Mouse (Mus musculus): ENCODE measurements around the gene Bcas3. TPM values are rescaled to one million over a fixed set of nuclear protein-coding genes. Genes with fewer than 3 reads are reported as not detected.
A peak's percentile ranks its signal among the peaks of the same experiment; 100 is the strongest.

The Bcas3 gene
- polyA plus RNA-seq, 1 experiment from 2014 or later, result 28.0 TPM

DNA sequence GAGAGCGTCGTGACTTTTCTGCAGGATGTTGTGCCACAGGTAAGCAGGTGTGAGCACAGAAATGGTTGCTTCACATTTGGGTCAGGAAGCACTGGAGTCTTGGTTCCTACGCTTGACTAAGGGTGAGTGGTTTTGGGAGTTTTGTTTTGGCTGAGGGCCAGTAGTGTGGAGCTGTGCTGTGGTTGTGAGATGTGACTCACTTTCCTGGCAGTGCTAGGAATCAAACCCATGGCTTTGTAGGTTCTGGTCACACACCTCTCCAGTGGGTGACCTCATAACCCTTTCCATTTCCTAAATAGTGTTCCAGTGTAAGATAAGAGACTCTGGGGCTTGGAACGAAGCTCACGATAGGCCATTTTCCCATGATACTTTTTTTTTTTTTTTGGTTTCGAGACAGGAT lies 6.7 kb downstream of the Bcas3 start:
- H3K36me3 ChIP-seq (ENCODE audit: control insufficient read depth, insufficient read depth, low read length), result peaks cover 27% of the 10 kb centered on the region
- ATAC-seq (ENCODE audit: low read depth) (no peak), DNase-seq (ENCODE audit: low spot score) (no peak)
- H3K27me3 ChIP-seq (replicated peaks; ENCODE audit: control insufficient read depth, insufficient read depth, low read length), result no peaks in the 10 kb centered on the region
- H3K9me3 ChIP-seq (ENCODE audit: control insufficient read depth, low read length), result no peaks in the 10 kb centered on the region
- 95% methylated on average over 6 of the region's 6 CpGs for WGBS
- H3K4me3 ChIP-seq (ENCODE audit: low read depth, low read length), result no peak overlapping the region
- no peaks in the 10 kb centered on the region for H3K4me1 ChIP-seq (ENCODE audit: control insufficient read depth, insufficient read depth, low read length)
- H3K27ac ChIP-seq (replicated peaks; ENCODE audit: low read depth, low read length), result no peak overlapping the region
- H3K9ac ChIP-seq (ENCODE audit: low read depth, low read length), result no peak overlapping the region
- no peak overlapping the region for H3K4me2 ChIP-seq (ENCODE audit: low read depth, low read length)

GRCm38 (mm10) chr11:85361621-85362020 lies 8.7 kb downstream of the Bcas3 start:
- peaks cover 36% of the 10 kb centered on the region for H3K36me3 ChIP-seq (ENCODE audit: control insufficient read depth, insufficient read depth, low read length)
- H3K9me3 ChIP-seq (ENCODE audit: control insufficient read depth, low read length), result no peaks in the 10 kb centered on the region
- DNase-seq (ENCODE audit: low spot score) (no peak), ATAC-seq (ENCODE audit: low read depth) (no peak)
- no peaks in the 10 kb centered on the region for H3K27me3 ChIP-seq (replicated peaks; ENCODE audit: control insufficient read depth, insufficient read depth, low read length)
- H3K27ac ChIP-seq (replicated peaks; ENCODE audit: low read depth, low read length), result no peak overlapping the region
- H3K4me1 ChIP-seq (ENCODE audit: control insufficient read depth, insufficient read depth, low read length), result no peaks in the 10 kb centered on the region
- no peak overlapping the region for H3K9ac ChIP-seq (ENCODE audit: low read depth, low read length)
- no peak overlapping the region for H3K4me3 ChIP-seq (ENCODE audit: low read depth, low read length)
- H3K4me2 ChIP-seq (ENCODE audit: low read depth, low read length), result no peak overlapping the region
- WGBS, result 77% methylated on average over 8 of the region's 8 CpGs

DNA sequence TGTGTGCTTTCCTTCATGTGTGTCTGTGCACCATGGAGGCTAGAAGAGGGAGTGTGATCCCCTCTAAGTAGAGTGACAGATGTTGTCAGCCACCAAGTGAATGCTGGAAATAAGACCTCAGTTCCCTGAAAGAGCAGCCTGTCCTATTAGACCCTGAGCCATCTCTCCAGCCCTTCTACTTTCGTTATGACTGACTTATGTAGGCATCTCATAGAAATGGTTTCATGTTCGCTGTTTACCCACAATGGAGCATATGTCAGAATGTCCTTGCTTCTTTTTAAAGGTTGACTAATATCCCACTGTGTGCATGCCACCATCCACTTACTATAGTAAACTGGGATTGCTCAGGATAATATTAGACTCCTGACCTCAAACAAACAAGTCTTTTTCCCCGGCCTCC lies 13.2 kb downstream of the Bcas3 start:
- Histone ChIP-seq H3K4me1 (ENCODE audit: control insufficient read depth, insufficient read depth, low read length) (no peaks in the 10 kb centered on the region), H3K9me3 (ENCODE audit: control insufficient read depth, low read length) (no peaks in the 10 kb centered on the region), H3K27me3 (replicated peaks; ENCODE audit: control insufficient read depth, insufficient read depth, low read length) (no peaks in the 10 kb centered on the region), H3K4me3 (ENCODE audit: low read depth, low read length) (no peak overlapping the region), H3K4me2 (ENCODE audit: low read depth, low read length) (no peak overlapping the region), H3K36me3 (ENCODE audit: control insufficient read depth, insufficient read depth, low read length) (peaks cover 40% of the 10 kb centered on the region; the same call in 1 of the 2 replicates), H3K9ac (ENCODE audit: low read depth, low read length) (no peak overlapping the region), H3K27ac (replicated peaks; ENCODE audit: low read depth, low read length) (no peak overlapping the region)
- ATAC-seq (ENCODE audit: low read depth) (no peak), DNase-seq (ENCODE audit: low spot score) (no peak)
- 88% methylated on average over 3 of the region's 3 CpGs for WGBS

DNA sequence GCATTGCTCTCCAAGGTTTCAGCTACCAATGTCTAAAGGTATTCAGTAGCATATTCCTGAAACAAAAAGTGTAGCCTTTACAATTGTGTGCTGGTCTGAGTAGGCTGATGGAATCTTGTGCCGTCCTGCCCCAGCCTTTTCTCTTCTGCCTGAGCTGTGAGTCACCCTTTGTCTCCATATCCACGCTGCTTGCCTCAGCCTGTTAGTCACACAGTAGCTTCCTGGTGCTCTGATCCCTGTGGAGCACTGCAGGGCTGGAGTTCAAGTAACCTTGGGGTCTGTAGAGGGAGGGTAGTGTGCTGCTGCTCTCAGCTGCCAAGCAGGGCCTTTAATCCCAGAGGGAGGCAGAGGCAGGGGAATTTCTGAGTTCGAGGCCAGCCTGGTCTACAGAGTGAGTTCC lies 14.9 kb downstream of the Bcas3 start:
- DNase-seq (ENCODE audit: low spot score) (no peak), ATAC-seq (ENCODE audit: low read depth) (no peak)
- H3K27ac ChIP-seq (replicated peaks; ENCODE audit: low read depth, low read length), result no peak overlapping the region
- no peaks in the 10 kb centered on the region for H3K4me1 ChIP-seq (ENCODE audit: control insufficient read depth, insufficient read depth, low read length)
- peaks cover 38% of the 10 kb centered on the region for H3K36me3 ChIP-seq (ENCODE audit: control insufficient read depth, insufficient read depth, low read length)
- H3K9ac ChIP-seq (ENCODE audit: low read depth, low read length), result no peak overlapping the region
- no peaks in the 10 kb centered on the region for H3K9me3 ChIP-seq (ENCODE audit: control insufficient read depth, low read length)
- WGBS, result 70% methylated on average over 3 of the region's 3 CpGs
- no peak overlapping the region for H3K4me3 ChIP-seq (ENCODE audit: low read depth, low read length)
- H3K27me3 ChIP-seq (replicated peaks; ENCODE audit: control insufficient read depth, insufficient read depth, low read length), result no peaks in the 10 kb centered on the region
- H3K4me2 ChIP-seq (ENCODE audit: low read depth, low read length), result no peak overlapping the region

GRCm38 (mm10) chr11:85379091-85379490 lies 26.1 kb downstream of the Bcas3 start:
- DNase-seq (ENCODE audit: low spot score) (no peak), ATAC-seq (ENCODE audit: low read depth) (no peak)
- no peak overlapping the region for H3K9ac ChIP-seq (ENCODE audit: low read depth, low read length)
- 81% methylated on average over 3 of the region's 3 CpGs for WGBS
- H3K36me3 ChIP-seq (ENCODE audit: control insufficient read depth, insufficient read depth, low read length), result no peaks in the 10 kb centered on the region
- no peaks in the 10 kb centered on the region for H3K9me3 ChIP-seq (ENCODE audit: control insufficient read depth, low read length)
- H3K4me2 ChIP-seq (ENCODE audit: low read depth, low read length), result no peak overlapping the region
- H3K27ac ChIP-seq (replicated peaks; ENCODE audit: low read depth, low read length), result no peak overlapping the region
- H3K27me3 ChIP-seq (replicated peaks; ENCODE audit: control insufficient read depth, insufficient read depth, low read length), result no peaks in the 10 kb centered on the region
- H3K4me1 ChIP-seq (ENCODE audit: control insufficient read depth, insufficient read depth, low read length), result no peaks in the 10 kb centered on the region
- H3K4me3 ChIP-seq (ENCODE audit: low read depth, low read length), result no peak overlapping the region

GRCm38 (mm10) chr11:85380046-85380445 lies 27.1 kb downstream of the Bcas3 start:
- Histone ChIP-seq H3K36me3 (ENCODE audit: control insufficient read depth, insufficient read depth, low read length) (no peaks in the 10 kb centered on the region), H3K4me3 (ENCODE audit: low read depth, low read length) (no peak overlapping the region), H3K9me3 (ENCODE audit: control insufficient read depth, low read length) (no peaks in the 10 kb centered on the region), H3K4me2 (ENCODE audit: low read depth, low read length) (no peak overlapping the region), H3K27me3 (replicated peaks; ENCODE audit: control insufficient read depth, insufficient read depth, low read length) (no peaks in the 10 kb centered on the region), H3K4me1 (ENCODE audit: control insufficient read depth, insufficient read depth, low read length) (no peaks in the 10 kb centered on the region), H3K27ac (replicated peaks; ENCODE audit: low read depth, low read length) (no peak overlapping the region), H3K9ac (ENCODE audit: low read depth, low read length) (no peak overlapping the region)
- ATAC-seq (ENCODE audit: low read depth) (no peak), DNase-seq (ENCODE audit: low spot score) (no peak)
- 23% methylated on average over 1 of the region's 1 CpGs for WGBS

DNA sequence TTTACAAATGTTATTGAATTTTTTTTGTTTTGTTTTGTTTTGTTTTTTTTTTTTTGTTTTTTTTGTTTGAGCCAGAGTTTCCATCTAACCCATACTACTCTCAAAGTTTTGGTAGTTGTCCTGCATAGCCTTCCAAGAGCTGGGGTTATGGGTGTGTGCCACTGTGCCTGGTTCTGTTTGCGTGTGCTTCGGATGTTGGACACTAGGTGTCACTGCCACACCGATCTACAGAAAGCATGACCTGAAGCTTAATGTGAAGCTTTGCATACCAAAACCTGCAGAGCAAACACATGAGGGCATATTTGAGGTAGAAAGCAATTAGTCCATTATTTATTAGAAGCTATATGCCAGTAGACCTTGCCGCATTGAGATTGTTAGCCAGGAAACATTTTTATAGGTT lies 29.1 kb downstream of the Bcas3 start:
- Histone ChIP-seq H3K4me2 (ENCODE audit: low read depth, low read length) (no peak overlapping the region), H3K9ac (ENCODE audit: low read depth, low read length) (no peak overlapping the region), H3K9me3 (ENCODE audit: control insufficient read depth, low read length) (no peaks in the 10 kb centered on the region), H3K36me3 (ENCODE audit: control insufficient read depth, insufficient read depth, low read length) (no peaks in the 10 kb centered on the region), H3K4me3 (ENCODE audit: low read depth, low read length) (no peak overlapping the region), H3K27ac (replicated peaks; ENCODE audit: low read depth, low read length) (no peak overlapping the region), H3K4me1 (ENCODE audit: control insufficient read depth, insufficient read depth, low read length) (no peaks in the 10 kb centered on the region), H3K27me3 (replicated peaks; ENCODE audit: control insufficient read depth, insufficient read depth, low read length) (no peaks in the 10 kb centered on the region)
- WGBS, result 13% methylated on average over 4 of the region's 4 CpGs
- peak; percentile 80 for DNase-seq (ENCODE audit: low spot score)
- ATAC-seq (ENCODE audit: low read depth), result peak; percentile 82

- no peaks in the 10 kb centered on the region for H3K36me3 ChIP-seq (ENCODE audit: control insufficient read depth, insufficient read depth, low read length)
- H3K27me3 ChIP-seq (replicated peaks; ENCODE audit: control insufficient read depth, insufficient read depth, low read length), result no peaks in the 10 kb centered on the region
- 73% methylated on average over 7 of the region's 7 CpGs for WGBS
- ATAC-seq (ENCODE audit: low read depth), result no peak
- H3K27ac ChIP-seq (replicated peaks; ENCODE audit: low read depth, low read length), result no peak overlapping the region
- no peak overlapping the region for H3K4me2 ChIP-seq (ENCODE audit: low read depth, low read length)
- H3K4me3 ChIP-seq (ENCODE audit: low read depth, low read length), result no peak overlapping the region
- no peak overlapping the region for H3K9ac ChIP-seq (ENCODE audit: low read depth, low read length)
- no peaks in the 10 kb centered on the region for H3K9me3 ChIP-seq (ENCODE audit: control insufficient read depth, low read length)
- H3K4me1 ChIP-seq (ENCODE audit: control insufficient read depth, insufficient read depth, low read length), result no peaks in the 10 kb centered on the region
- DNase-seq (ENCODE audit: low spot score), result peak; percentile 53
Measured at GRCm38 (mm10) chr11:85383975-85384821, 31.2 kb downstream of the Bcas3 start.
